Mouse (Mus musculus): ENCODE data around the gene Pkhd1.

GRCm38 (mm10) chr1:20666233-20666632, 48.4 kb upstream of the Pkhd1 start:
- TF ChIP-seq CTCF (IDR thresholded peaks at IDR 0.05; ENCODE audit: borderline replicate concordance, extremely low read depth, insufficient read depth, insufficient read length): no peak
- no peak for TF ChIP-seq POLR2A (IDR thresholded peaks at IDR 0.05; ENCODE audit: borderline replicate concordance, extremely low read depth, insufficient read depth, insufficient read length, poor library complexity, severe bottlenecking)
